8 mouse cellular contexts compared by ENCODE assay signal in genomic region chr17:31789906-31790279, GRCm38 (mm10).
DNase-seq lines count a peak whose midpoint lies in the region; ATAC-seq and TF ChIP-seq lines count a peak whose summit lies in the region.

No protein-coding gene starts in this region.

- 0 out of 2 replicates have a peak, but pooled peaks cover 4% of the 10 kb centered on the region for H3K4me1 ChIP-seq in cerebellum, adult 2 months (ENCODE audit: control insufficient read depth, insufficient read depth, low read length)
- H3K4me1 ChIP-seq in limb, embryonic 13.5 days = peaks cover 33% of the 10 kb centered on the region
- H3K4me1 ChIP-seq in small intestine, adult 2 months (ENCODE audit: control insufficient read depth, insufficient read depth, insufficient read length, low read length) = peaks cover 16% of the 10 kb centered on the region; the same call in 1 of the 2 replicates
- peaks cover 30% of the 10 kb centered on the region for H3K4me1 ChIP-seq in thymus, adult 2 months (replicated peaks; ENCODE audit: control insufficient read depth, insufficient read depth, low read length)

- H3K4me3 ChIP-seq in cerebellum, adult 2 months (replicated peaks; ENCODE audit: insufficient read depth, low read depth, low read length) = no peak overlapping the region
- H3K4me3 ChIP-seq in limb, embryonic 13.5 days = no peak overlapping the region
- H3K4me3 ChIP-seq in small intestine, adult 2 months (ENCODE audit: low read depth, low read length) = no peak overlapping the region
- no peak overlapping the region for H3K4me3 ChIP-seq in thymus, adult 2 months (ENCODE audit: control insufficient read depth, insufficient read depth, low read length)

- H3K9ac ChIP-seq in limb, embryonic 13.5 days = no peak overlapping the region

- peak; percentile 40 to 46 for DNase-seq in cerebellum, postnatal 10 days
- DNase-seq in cerebellum, adult 2 months = no peak
- peak; percentile 63 for DNase-seq in ZHBTc4 (ENCODE audit: low read depth, low spot score)
- DNase-seq in heart, postnatal 4 days = peak; percentile 62
- no peak for DNase-seq in thymus, adult 18-20 months
- DNase-seq in thymus, adult 2 months = no peak

- no peak for TF ChIP-seq CTCF in cerebellum, adult 2 months (IDR thresholded peaks at IDR 0.05; ENCODE audit: borderline replicate concordance, insufficient read depth, low read depth, low read length)
- no peak for TF ChIP-seq CTCF in small intestine, adult 2 months (IDR thresholded peaks at IDR 0.05; ENCODE audit: extremely low read depth, insufficient read length, insufficient replicate concordance, low read depth, low read length)
- no peak for TF ChIP-seq CTCF in thymus, adult 2 months (IDR thresholded peaks at IDR 0.05; ENCODE audit: borderline replicate concordance, control insufficient read depth, extremely low read depth, insufficient read depth, low read length, poor library complexity)

- H3K4me2 ChIP-seq in limb, embryonic 13.5 days (replicated peaks) = peak overlapping the region; percentile 45; the same call in 1 of the 2 replicates

- TF ChIP-seq POLR2A in cerebellum, adult 2 months (IDR thresholded peaks at IDR 0.05; ENCODE audit: borderline replicate concordance, insufficient read depth, low read length) = no peak
- no peak for TF ChIP-seq POLR2A in small intestine, adult 2 months (IDR thresholded peaks at IDR 0.05; ENCODE audit: low read depth, low read length)
- no peak for TF ChIP-seq POLR2A in thymus, adult 2 months (IDR thresholded peaks at IDR 0.05; ENCODE audit: control insufficient read depth, extremely low read depth, insufficient read depth, low read length, poor library complexity)

- no peaks in the 10 kb centered on the region for H3K9me3 ChIP-seq in limb, embryonic 13.5 days

- 14% methylated on average over 5 of the region's 5 CpGs for WGBS in cerebellum, adult 2 months
- 13% methylated on average over 3 of the region's 5 CpGs for WGBS in limb, embryonic 13.5 days
- WGBS in small intestine, adult 2 months = 66% methylated on average over 5 of the region's 5 CpGs
- 41% methylated on average over 5 of the region's 5 CpGs for WGBS in thymus, adult 2 months

- no peaks in the 10 kb centered on the region for H3K36me3 ChIP-seq in limb, embryonic 13.5 days
- H3K36me3 ChIP-seq in small intestine, adult 2 months (ENCODE audit: control insufficient read depth, insufficient read depth, low read length) = no peaks in the 10 kb centered on the region
- H3K36me3 ChIP-seq in thymus, adult 2 months (ENCODE audit: control insufficient read depth, insufficient read depth, low read length) = no peaks in the 10 kb centered on the region

- H3K27ac ChIP-seq in cerebellum, adult 2 months (ENCODE audit: insufficient read depth, low read length) = no peak overlapping the region
- no peak overlapping the region for H3K27ac ChIP-seq in limb, embryonic 13.5 days
- H3K27ac ChIP-seq in small intestine, adult 2 months (ENCODE audit: insufficient read depth, low read depth, low read length) = 0 out of 2 replicates have a peak overlapping the region, but pooled peaks have one; percentile 17
- H3K27ac ChIP-seq in thymus, adult 2 months (ENCODE audit: control insufficient read depth, insufficient read depth, low read length) = no peak overlapping the region

- peaks cover 3% of the 10 kb centered on the region; the same call in 1 of the 2 replicates for H3K27me3 ChIP-seq in cerebellum, adult 2 months (ENCODE audit: control insufficient read depth, insufficient read depth, low read length)
- 0 out of 2 replicates have a peak, but pooled peaks cover 8% of the 10 kb centered on the region for H3K27me3 ChIP-seq in limb, embryonic 13.5 days
- no peaks in the 10 kb centered on the region for H3K27me3 ChIP-seq in small intestine, adult 2 months (ENCODE audit: control insufficient read depth, insufficient read depth, low read length)
- no peaks in the 10 kb centered on the region for H3K27me3 ChIP-seq in thymus, adult 2 months (ENCODE audit: control insufficient read depth, insufficient read depth, low read length)

- no peak for ATAC-seq in limb, embryonic 13.5 days (ENCODE audit: low FRiP score, low read depth)

Comparison
In these comparisons a context has a peak if more than half of its experiments do, and no peak if none do; other contexts are left out.
1. DNase-seq: peak in cerebellum, postnatal 10 days (2 of 2), ZHBTc4 (single experiment) and heart, postnatal 4 days (single experiment); none in cerebellum, adult 2 months (0 of 2), thymus, adult 18-20 months (0 of 2) and thymus, adult 2 months (single experiment).